Mouse (Mus musculus) liver, embryonic 14.5 days (tissue): ENCODE data around the gene Cpox. TPM values are rescaled to one million over a fixed set of nuclear protein-coding genes. Genes with fewer than 3 reads are reported as not detected.

Source experiments
- ATAC-seq: fragments of 200-750 bp; cut with Nextera tagmentation; 2 replicates; pipeline ENCODE4 v1.8.0; 2017; ENCODE audit warnings: moderate number of reproducible peaks, mild to moderate bottlenecking, moderate library complexity; ENCODE audit not compliant: insufficient read depth
- DNase-seq, 3 experiments: peaks; one replicate each; pipeline ENCODE4 v3.0.0-alpha.2; 2012 to 2013; ENCODE audit warnings: low read depth in 3 of 3, low spot score in 3 of 3
- H3K27ac ChIP-seq: fragments of 300-500 bp; sonication (generic); 2 replicates; pipeline ENCODE4 v1.5.1; 2014; ENCODE audit warnings: moderate library complexity, mild to moderate bottlenecking, control low read depth, inconsistent platforms
- H3K27me3 ChIP-seq: fragments of 300-500 bp; sonication (generic); 2 replicates; pipeline ENCODE4 v1.6.1; 2014; ENCODE audit warnings: mild to moderate bottlenecking, low read length, moderate library complexity; ENCODE audit not compliant: control insufficient read depth, insufficient read depth
- H3K36me3 ChIP-seq: fragments of 300-500 bp; sonication (generic); replicated peaks from 2 replicates; pipeline ENCODE4 v1.6.1; 2014; ENCODE audit warnings: low read depth; ENCODE audit not compliant: control insufficient read depth, insufficient read depth
- H3K4me1 ChIP-seq, 2 experiments: fragments of 200-500 bp in 1 of 2; fragments of 300-500 bp in 1 of 2; sonication (generic) in 1 of 2; replicated peaks; 2 replicates each; pipeline ENCODE4 v1.6.1; 2012 to 2014; ENCODE audit warnings: antibody characterized with exemption in 1 of 2, inconsistent platforms in 1 of 2, low read length in 1 of 2; ENCODE audit not compliant: control insufficient read depth in 2 of 2, insufficient read depth in 2 of 2
- H3K4me2 ChIP-seq: fragments of 300-500 bp; sonication (generic); 2 replicates; pipeline ENCODE4 v1.6.1; 2014; ENCODE audit warnings: low read depth, mild to moderate bottlenecking, control low read depth, moderate library complexity
- H3K4me3 ChIP-seq, 2 experiments: fragments of 200-500 bp in 1 of 2; fragments of 300-500 bp in 1 of 2; sonication (generic) in 1 of 2; 2 replicates each; pipeline ENCODE4 v1.5.1; 2012 to 2014; ENCODE audit warnings: low read depth in 2 of 2, low read length in 2 of 2, mild to moderate bottlenecking in 2 of 2, control low read depth in 1 of 2, inconsistent platforms in 1 of 2, moderate library complexity in 1 of 2; ENCODE audit not compliant: insufficient read depth in 1 of 2
- H3K9ac ChIP-seq: fragments of 300-500 bp; sonication (generic); replicated peaks from 2 replicates; pipeline ENCODE4 v1.6.1; 2014; ENCODE audit warnings: mild to moderate bottlenecking, control low read depth, moderate library complexity
- H3K9me3 ChIP-seq: fragments of 300-500 bp; sonication (generic); 2 replicates; pipeline ENCODE4 v1.6.1; 2016; ENCODE audit warnings: low read length, mixed read lengths; ENCODE audit not compliant: control insufficient read depth
- CTCF ChIP-seq: IDR thresholded peaks from 2 replicates; pipeline ENCODE4 v1.5.1; 2016; ENCODE audit warnings: antibody characterized with exemption, low read depth, control low read depth
- EP300 ChIP-seq: IDR thresholded peaks from 2 replicates; pipeline ENCODE4 v1.6.1; 2016; ENCODE audit warnings: antibody characterized with exemption, low read depth
- WGBS: fragments of 180-500 bp; shearing (Covaris S2); extraction: QIAGEN DNeasy Blood & Tissue Kit; methylation state at CpG from one replicate; pipeline ENCODE4 v1.1.7; 2014; ENCODE audit not compliant: insufficient replicate concordance; 5-methylcytosine and 5-hydroxymethylcytosine counted together
- polyA plus RNA-seq, 2 experiments: library from polyadenylated mRNA; depleted of rRNA in 1 of 2; stranded (reverse) in 1 of 2; unstranded in 1 of 2; fragments of >200 nt; fragmentation: Nextera tagmentation in 1 of 2; extraction: Ambion mirVana in 1 of 2; gene quantifications; 2 replicates each; pipeline versions ENCODE4 v1.2.1 to v1.2.3; 2012 to 2014

Cpox gene
- polyA plus RNA-seq, 2 experiments = 272 to 326 TPM

DNA sequence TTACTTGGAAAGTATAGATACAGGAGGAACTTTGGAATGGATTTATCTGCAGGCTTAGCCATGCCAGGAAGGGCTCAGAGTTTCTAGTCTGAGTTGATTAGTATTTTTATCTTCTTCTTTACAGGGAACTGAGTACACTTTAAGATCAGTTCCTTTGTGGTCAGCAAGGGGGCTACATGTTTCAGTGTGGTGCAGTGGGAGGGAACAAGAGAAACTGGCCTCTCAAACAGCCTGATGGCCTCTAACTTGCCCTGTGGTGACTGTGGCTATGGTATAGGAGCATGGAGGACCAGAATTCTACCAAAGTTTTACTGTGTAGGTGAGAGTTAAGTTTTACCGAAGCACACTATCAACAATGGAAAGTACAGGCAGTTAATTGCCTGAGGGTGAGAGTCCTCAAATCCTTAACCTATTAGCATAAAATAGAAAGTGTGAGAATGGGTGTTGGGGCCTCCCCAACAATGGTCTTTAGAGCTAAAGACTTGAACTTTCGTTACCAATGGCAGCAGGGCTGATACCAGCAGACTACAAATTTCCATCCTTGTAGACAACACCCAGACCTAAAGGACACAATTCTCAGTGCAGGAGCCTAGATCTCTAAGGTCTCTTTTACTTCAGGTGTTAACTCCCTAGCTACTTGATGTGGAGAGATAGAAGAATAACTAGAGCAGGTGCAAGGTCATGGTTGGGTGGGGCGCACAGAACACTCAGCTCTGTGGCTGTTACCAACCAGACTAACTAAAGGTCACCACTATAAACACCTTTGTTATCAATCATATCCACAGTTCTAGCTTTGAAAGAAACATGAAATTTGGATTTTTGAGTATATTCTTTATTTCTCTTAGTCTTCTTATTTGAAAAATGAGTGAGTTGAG is 38.7 kb downstream of the Cpox start:
- no peaks in the 10 kb centered on the region for H3K36me3 ChIP-seq
- no peaks in the 10 kb centered on the region for H3K4me1 ChIP-seq
- ATAC-seq (no peak), DNase-seq (no peak)
- no peak overlapping the region for H3K4me3 ChIP-seq
- TF ChIP-seq EP300 (no peak), CTCF (no peak)
- no peaks in the 10 kb centered on the region for H3K27me3 ChIP-seq
- no peak overlapping the region for H3K9ac ChIP-seq
- WGBS = 65% methylated on average over 3 of the region's 3 CpGs
- H3K27ac ChIP-seq = no peak overlapping the region
- no peak overlapping the region for H3K4me2 ChIP-seq
- H3K9me3 ChIP-seq = no peaks in the 10 kb centered on the region

DNA sequence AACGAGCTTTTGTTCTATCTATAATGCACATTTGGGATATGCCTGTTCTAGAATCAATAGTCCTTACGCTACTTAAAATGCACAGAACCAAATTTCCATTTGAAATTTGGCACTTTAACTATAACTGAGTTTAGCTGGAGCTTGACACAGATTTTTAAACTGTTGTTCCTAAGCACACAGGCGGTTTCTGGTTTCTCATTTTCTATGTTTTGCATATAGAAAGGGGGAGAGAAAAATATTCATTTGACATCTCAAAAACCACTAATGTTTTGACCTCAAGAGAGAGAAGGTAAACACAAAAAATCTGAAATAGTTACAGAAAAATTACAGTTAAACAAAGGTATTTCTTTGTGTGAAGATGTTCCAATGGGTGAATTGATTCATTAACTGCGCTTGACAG is 39.4 kb downstream of the Cpox start:
- no peaks in the 10 kb centered on the region for H3K27me3 ChIP-seq
- DNase-seq = no peak
- H3K36me3 ChIP-seq = no peaks in the 10 kb centered on the region
- H3K9me3 ChIP-seq = no peaks in the 10 kb centered on the region
- no peak overlapping the region for H3K4me2 ChIP-seq
- no peak for TF ChIP-seq CTCF
- TF ChIP-seq EP300 = no peak
- no peak for ATAC-seq
- no peaks in the 10 kb centered on the region for H3K4me1 ChIP-seq
- WGBS = 57% methylated on average over 4 of the region's 4 CpGs
- H3K9ac ChIP-seq = no peak overlapping the region
- no peak overlapping the region for H3K27ac ChIP-seq
- H3K4me3 ChIP-seq = no peak overlapping the region

DNA sequence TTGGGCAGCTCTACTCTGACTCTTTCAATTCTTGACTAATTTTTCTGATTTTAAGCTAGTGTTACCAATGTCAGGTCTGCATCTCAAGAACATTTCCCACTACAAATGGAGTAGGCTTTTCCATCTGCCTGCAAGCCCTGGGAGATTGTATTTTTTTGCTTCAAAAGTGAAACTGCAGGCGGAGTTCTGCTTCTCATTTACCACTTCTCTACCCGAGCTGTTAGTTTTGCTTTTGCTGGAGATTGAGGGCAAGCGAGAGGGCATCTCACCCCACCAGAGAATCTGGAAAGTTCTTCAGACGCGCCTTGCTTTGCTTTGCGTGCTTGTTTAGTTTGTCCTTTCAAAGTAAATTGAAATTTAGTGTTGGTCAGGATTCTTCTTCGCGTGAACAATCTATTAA is 42.1 kb downstream of the Cpox start:
- TF ChIP-seq EP300 = no peak
- no peak for TF ChIP-seq CTCF
- no peak overlapping the region for H3K4me3 ChIP-seq

DNA sequence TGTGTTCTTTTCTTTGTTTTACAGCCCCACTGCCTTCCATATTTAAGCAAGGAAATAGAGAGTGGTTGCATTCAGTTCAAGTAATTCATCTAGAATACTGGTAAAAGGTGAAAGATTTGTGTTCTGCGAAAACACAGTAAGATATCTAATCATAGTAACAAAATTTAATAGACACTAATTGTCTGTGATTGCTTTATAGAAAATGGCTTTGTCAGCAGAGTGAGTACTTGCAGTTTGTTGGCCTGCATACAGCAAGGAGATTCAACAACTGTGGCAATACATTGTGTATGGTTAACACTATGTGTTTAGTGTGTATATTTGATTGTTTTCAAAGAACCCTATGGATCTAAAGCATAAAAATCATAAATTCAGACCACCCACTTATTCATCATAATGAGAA is 43.0 kb downstream of the Cpox start:
- Histone ChIP-seq H3K9ac (no peak overlapping the region), H3K36me3 (no peaks in the 10 kb centered on the region), H3K4me1 (no peaks in the 10 kb centered on the region), H3K9me3 (no peaks in the 10 kb centered on the region), H3K4me3 (no peak overlapping the region), H3K4me2 (no peak overlapping the region), H3K27ac (no peak overlapping the region), H3K27me3 (no peaks in the 10 kb centered on the region)
- no peak for ATAC-seq
- WGBS = 64% methylated on average over 1 of the region's 1 CpGs
- TF ChIP-seq EP300 (no peak), CTCF (no peak)
- DNase-seq = no peak

More for the DNA sequence above, 42.1 kb downstream of the Cpox start:
- Histone ChIP-seq H3K4me1 (no peaks in the 10 kb centered on the region), H3K36me3 (no peaks in the 10 kb centered on the region), H3K4me2 (no peak overlapping the region; the same call in 1 of the 2 replicates), H3K27ac (no peak overlapping the region), H3K27me3 (no peaks in the 10 kb centered on the region), H3K9me3 (no peaks in the 10 kb centered on the region), H3K9ac (no peak overlapping the region)
- WGBS = 49% methylated on average over 8 of the region's 8 CpGs
- DNase-seq (no peak), ATAC-seq (no peak)

DNA sequence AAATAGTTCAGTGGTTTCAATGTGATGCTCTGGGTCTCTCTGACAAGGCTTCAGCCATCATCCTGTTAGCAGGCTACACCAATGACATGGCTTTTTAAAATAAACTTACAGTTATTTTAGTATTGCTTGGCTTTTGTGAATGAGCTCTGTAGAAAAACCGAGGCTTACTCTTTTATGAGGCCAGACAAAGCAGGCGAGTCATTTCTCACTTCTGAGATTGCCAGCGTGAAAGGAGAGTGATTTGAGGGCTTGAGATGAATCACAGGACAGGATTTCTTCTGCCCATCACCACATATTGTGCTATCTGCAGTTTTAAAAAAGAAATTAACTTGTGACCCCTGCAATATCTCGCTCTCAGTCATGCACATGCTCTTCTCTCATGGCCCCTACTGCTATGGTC is 44.9 kb downstream of the Cpox start:
- Histone ChIP-seq H3K4me1 (no peaks in the 10 kb centered on the region), H3K9me3 (no peaks in the 10 kb centered on the region), H3K4me2 (no peak overlapping the region), H3K27me3 (no peaks in the 10 kb centered on the region), H3K9ac (no peak overlapping the region), H3K27ac (no peak overlapping the region), H3K4me3 (no peak overlapping the region), H3K36me3 (no peaks in the 10 kb centered on the region)
- TF ChIP-seq CTCF (no peak), EP300 (no peak)
- WGBS = 57% methylated on average over 4 of the region's 4 CpGs
- no peak for DNase-seq
- no peak for ATAC-seq
